Mouse (Mus musculus): ENCODE measurements around the gene Mlkl. TPM values are rescaled to one million over a fixed set of nuclear protein-coding genes. Genes with fewer than 3 reads are reported as not detected.

The Mlkl gene
- 3.3 and 3.7 TPM in 2 replicates for polyA plus RNA-seq (2015; fragmentation: Nextera tagmentation; extraction: Ambion mirVana)

DNA sequence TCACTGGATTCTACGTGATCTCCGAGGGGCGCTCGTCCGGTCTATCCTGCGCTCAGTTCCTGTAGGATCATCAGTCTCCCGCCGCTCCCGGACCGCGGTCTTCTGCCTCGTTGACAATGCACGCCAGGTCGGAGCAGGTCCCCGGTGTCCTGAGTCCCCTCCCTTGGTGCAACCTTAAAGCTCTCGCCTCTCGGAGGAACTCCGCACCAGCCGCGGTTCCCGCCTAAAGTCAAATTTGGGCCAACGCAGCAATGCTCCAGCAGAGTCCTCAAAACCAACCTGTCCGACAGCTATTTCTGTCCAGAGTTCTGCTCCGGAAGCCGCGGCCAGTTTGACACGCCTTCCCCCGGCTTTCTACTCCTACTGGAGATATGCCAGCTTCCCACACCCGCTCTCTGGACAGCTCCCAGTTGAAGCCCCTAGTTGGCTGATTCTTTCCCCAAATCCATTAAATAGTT is at the start of gene Mlkl:
Gene Mlkl, minus strand, starts transcription at position 288 of the 458 bp plus-strand sequence.
- ATAC-seq (ENCODE audit: insufficient read depth): peak; percentile 42
- peak within 1 kb of the TSS; percentile 35; the same call in 1 of the 2 replicates for H3K27ac ChIP-seq (replicated peaks)
- peak within 1 kb of the TSS; percentile 90 for H3K4me2 ChIP-seq
- H3K27me3 ChIP-seq: peaks cover 15% of the 10 kb centered on the region
- peak within 1 kb of the TSS; percentile 42 for H3K9ac ChIP-seq
- no peaks in the 10 kb centered on the region for H3K9me3 ChIP-seq (replicated peaks)
- under 1% methylated on average over 29 of the region's 29 CpGs for WGBS (ENCODE audit: insufficient replicate concordance)
- peaks cover 16% of the 10 kb centered on the region for H3K4me1 ChIP-seq (replicated peaks)
- peak within 1 kb of the TSS; percentile 63 for H3K4me3 ChIP-seq (replicated peaks)
- no peaks in the 10 kb centered on the region for H3K36me3 ChIP-seq (replicated peaks)

GRCm38 (mm10) chr8:111385915-111386314 is 47.9 kb upstream of the Mlkl start:
- WGBS (ENCODE audit: insufficient replicate concordance): 53% methylated on average over 9 of the region's 9 CpGs

DNA sequence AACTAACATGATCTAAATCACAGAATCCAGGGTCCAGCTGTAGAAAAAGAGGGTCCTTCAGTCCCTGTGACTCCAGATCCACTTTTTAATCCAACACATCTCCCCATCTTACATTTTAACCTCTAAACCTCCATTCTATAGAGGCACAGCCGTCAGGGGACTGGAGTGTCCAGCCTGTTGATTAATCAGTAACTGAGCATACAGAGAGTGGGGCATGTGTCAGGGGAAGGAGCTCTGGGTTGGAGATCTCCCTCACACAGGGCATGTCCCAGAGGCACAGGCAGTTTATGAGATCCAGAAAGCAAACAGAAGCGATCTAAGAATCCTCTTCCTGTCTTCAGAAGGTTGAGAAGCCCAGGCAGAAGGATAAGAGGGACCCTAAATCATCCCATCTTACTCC is 46.7 kb upstream of the Mlkl start:
- peaks cover 41% of the 10 kb centered on the region for H3K27me3 ChIP-seq
- H3K27ac ChIP-seq (replicated peaks): no peak overlapping the region
- no peaks in the 10 kb centered on the region for H3K36me3 ChIP-seq (replicated peaks)
- no peaks in the 10 kb centered on the region for H3K4me1 ChIP-seq (replicated peaks)
- H3K9me3 ChIP-seq (replicated peaks): no peaks in the 10 kb centered on the region
- no peak overlapping the region for H3K4me3 ChIP-seq (replicated peaks)
- no peak overlapping the region for H3K9ac ChIP-seq
- 29% methylated on average over 2 of the region's 2 CpGs for WGBS (ENCODE audit: insufficient replicate concordance)
- no peak overlapping the region for H3K4me2 ChIP-seq
- ATAC-seq (ENCODE audit: insufficient read depth): no peak; the same call in 1 of the 2 replicates

More at GRCm38 (mm10) chr8:111385915-111386314, 47.9 kb upstream of the Mlkl start:
- no peak for ATAC-seq (ENCODE audit: insufficient read depth)
- H3K9ac ChIP-seq: no peak overlapping the region
- peaks cover 48% of the 10 kb centered on the region for H3K27me3 ChIP-seq
- no peaks in the 10 kb centered on the region for H3K4me1 ChIP-seq (replicated peaks)
- no peak overlapping the region for H3K27ac ChIP-seq (replicated peaks)
- no peaks in the 10 kb centered on the region for H3K9me3 ChIP-seq (replicated peaks)
- H3K4me2 ChIP-seq: no peak overlapping the region
- H3K4me3 ChIP-seq (replicated peaks): no peak overlapping the region
- no peaks in the 10 kb centered on the region for H3K36me3 ChIP-seq (replicated peaks)

GRCm38 (mm10) chr8:111375192-111375591 is 37.2 kb upstream of the Mlkl start:
- Histone ChIP-seq H3K9me3 (replicated peaks) (no peaks in the 10 kb centered on the region), H3K4me1 (replicated peaks) (no peaks in the 10 kb centered on the region), H3K27me3 (peaks cover 1% of the 10 kb centered on the region; the same call in 1 of the 2 replicates), H3K4me2 (no peak overlapping the region), H3K36me3 (replicated peaks) (no peaks in the 10 kb centered on the region), H3K27ac (replicated peaks) (no peak overlapping the region), H3K9ac (no peak overlapping the region), H3K4me3 (replicated peaks) (no peak overlapping the region)
- 55% methylated on average over 6 of the region's 6 CpGs for WGBS (ENCODE audit: insufficient replicate concordance)
- ATAC-seq (ENCODE audit: insufficient read depth): no peak

DNA sequence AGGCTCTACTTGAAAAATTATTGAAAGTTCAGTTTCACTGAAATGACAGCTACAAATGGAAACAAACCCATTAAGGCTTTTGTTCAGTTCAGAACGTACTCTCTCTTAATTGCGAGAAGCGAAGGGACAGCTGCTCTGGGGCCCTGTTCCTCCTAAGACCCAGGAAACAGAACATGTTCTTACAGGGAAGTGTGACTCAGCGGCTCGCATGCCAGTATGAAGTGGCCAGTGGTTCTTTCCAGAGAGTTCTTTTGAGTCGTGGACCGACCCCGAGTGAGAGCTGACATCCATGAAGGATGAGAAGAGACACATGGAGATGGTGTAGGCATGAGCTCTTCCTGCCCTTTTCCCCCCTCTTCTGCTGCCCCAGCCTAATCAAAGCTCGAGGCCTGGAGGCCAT is 31.7 kb upstream of the Mlkl start:
- H3K4me1 ChIP-seq (replicated peaks): no peaks in the 10 kb centered on the region
- H3K9ac ChIP-seq: no peak overlapping the region
- no peaks in the 10 kb centered on the region for H3K36me3 ChIP-seq (replicated peaks)
- H3K4me3 ChIP-seq (replicated peaks): no peak overlapping the region
- no peaks in the 10 kb centered on the region for H3K9me3 ChIP-seq (replicated peaks)
- ATAC-seq (ENCODE audit: insufficient read depth): no peak
- no peak overlapping the region for H3K27ac ChIP-seq (replicated peaks)
- H3K4me2 ChIP-seq: no peak overlapping the region
- WGBS (ENCODE audit: insufficient replicate concordance): 62% methylated on average over 9 of the region's 9 CpGs
- H3K27me3 ChIP-seq: peaks cover 10% of the 10 kb centered on the region; the same call in 1 of the 2 replicates

DNA sequence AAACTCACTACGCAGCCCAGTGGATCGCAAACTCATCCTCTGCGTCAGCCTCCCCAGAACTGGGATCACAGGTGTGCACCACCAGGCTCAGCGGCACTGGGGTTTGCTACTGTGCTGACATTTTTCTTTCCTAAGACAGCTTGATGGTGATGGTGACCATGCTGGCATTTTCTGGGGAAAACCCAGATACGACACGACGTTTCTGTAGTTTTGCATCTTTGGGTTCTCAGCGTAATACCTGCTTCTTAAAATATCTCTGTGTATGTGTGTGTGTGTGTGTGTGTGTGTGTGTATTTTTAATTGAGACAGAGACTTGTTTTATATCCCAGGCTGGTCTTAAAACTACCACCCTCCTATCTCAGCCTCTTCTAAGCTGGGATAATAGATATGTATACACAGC is 29.4 kb upstream of the Mlkl start:
- Histone ChIP-seq H3K4me1 (replicated peaks) (no peaks in the 10 kb centered on the region), H3K27ac (replicated peaks) (no peak overlapping the region), H3K36me3 (replicated peaks) (no peaks in the 10 kb centered on the region), H3K4me2 (no peak overlapping the region), H3K4me3 (replicated peaks) (no peak overlapping the region), H3K9ac (no peak overlapping the region), H3K27me3 (peaks cover 10% of the 10 kb centered on the region; the same call in 1 of the 2 replicates), H3K9me3 (replicated peaks) (no peaks in the 10 kb centered on the region)
- 79% methylated on average over 8 of the region's 8 CpGs for WGBS (ENCODE audit: insufficient replicate concordance)
- ATAC-seq (ENCODE audit: insufficient read depth): no peak

- WGBS (ENCODE audit: insufficient replicate concordance): 37% methylated on average over 14 of the region's 14 CpGs
- no peaks in the 10 kb centered on the region for H3K9me3 ChIP-seq (replicated peaks)
- no peak overlapping the region for H3K27ac ChIP-seq (replicated peaks)
- no peak for ATAC-seq (ENCODE audit: insufficient read depth)
- H3K9ac ChIP-seq: no peak overlapping the region
- H3K4me3 ChIP-seq (replicated peaks): no peak overlapping the region
- no peaks in the 10 kb centered on the region for H3K4me1 ChIP-seq (replicated peaks)
- no peak overlapping the region for H3K4me2 ChIP-seq
- H3K27me3 ChIP-seq: peaks cover 10% of the 10 kb centered on the region; the same call in 1 of the 2 replicates
- H3K36me3 ChIP-seq (replicated peaks): no peaks in the 10 kb centered on the region
These were observed 28.7 kb upstream of the Mlkl start for GRCm38 (mm10) chr8:111366610-111367234.

DNA sequence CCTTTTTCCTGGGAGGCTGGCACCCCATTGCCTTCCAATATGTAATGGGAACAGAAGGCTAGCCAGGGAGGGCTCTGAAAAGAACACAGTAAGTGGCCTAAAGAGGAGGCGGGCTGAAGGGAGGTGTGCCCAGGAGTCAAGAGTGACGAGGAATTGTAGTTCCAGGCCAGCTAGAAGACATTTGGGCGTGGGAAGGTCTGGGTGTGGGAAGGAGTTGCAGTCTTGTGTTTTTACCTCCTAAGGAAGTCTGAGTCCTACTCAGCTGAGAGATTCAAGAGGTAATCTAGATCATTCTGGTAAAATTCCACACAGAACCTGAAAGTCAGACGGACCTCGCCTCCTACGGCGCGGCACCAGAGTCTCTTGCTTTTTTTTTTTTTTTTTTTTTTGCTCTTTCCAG is 25.5 kb upstream of the Mlkl start:
- no peak overlapping the region for H3K9ac ChIP-seq
- no peak for ATAC-seq (ENCODE audit: insufficient read depth)
- no peaks in the 10 kb centered on the region for H3K36me3 ChIP-seq (replicated peaks)
- 60% methylated on average over 8 of the region's 8 CpGs for WGBS (ENCODE audit: insufficient replicate concordance)
- H3K4me1 ChIP-seq (replicated peaks): no peaks in the 10 kb centered on the region
- peaks cover 7% of the 10 kb centered on the region; the same call in 1 of the 2 replicates for H3K27me3 ChIP-seq
- H3K27ac ChIP-seq (replicated peaks): no peak overlapping the region
- no peaks in the 10 kb centered on the region for H3K9me3 ChIP-seq (replicated peaks)
- H3K4me2 ChIP-seq: no peak overlapping the region
- no peak overlapping the region for H3K4me3 ChIP-seq (replicated peaks)

GRCm38 (mm10) chr8:111360579-111361209 is 22.7 kb upstream of the Mlkl start:
- WGBS (ENCODE audit: insufficient replicate concordance): 50% methylated on average over 7 of the region's 7 CpGs
- Histone ChIP-seq H3K9me3 (replicated peaks) (no peaks in the 10 kb centered on the region), H3K27ac (replicated peaks) (no peak overlapping the region), H3K36me3 (replicated peaks) (no peaks in the 10 kb centered on the region), H3K4me1 (replicated peaks) (no peaks in the 10 kb centered on the region), H3K4me3 (replicated peaks) (no peak overlapping the region), H3K27me3 (no peaks in the 10 kb centered on the region; the same call in 1 of the 2 replicates), H3K4me2 (no peak overlapping the region), H3K9ac (no peak overlapping the region)
- no peak for ATAC-seq (ENCODE audit: insufficient read depth)

DNA sequence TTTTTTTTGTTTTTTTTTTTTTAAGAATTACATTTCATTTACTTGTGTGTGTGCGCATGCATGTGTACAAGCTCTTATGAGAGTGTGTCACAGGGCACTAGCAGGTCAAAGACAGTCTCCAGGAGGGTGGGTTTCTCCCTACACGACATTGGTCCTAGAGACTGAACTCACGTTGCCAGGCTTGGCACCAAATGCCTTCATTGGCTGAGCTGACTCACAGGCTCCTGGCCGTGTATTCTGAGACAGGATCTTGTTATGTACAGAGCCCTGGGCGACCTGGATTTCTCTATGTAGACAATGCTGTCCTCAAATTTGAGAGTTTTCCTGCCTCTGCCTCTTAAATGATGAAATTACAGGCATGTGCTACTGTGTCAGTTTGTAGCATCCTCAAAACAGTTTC is 22.0 kb upstream of the Mlkl start:
- Histone ChIP-seq H3K9me3 (replicated peaks) (no peaks in the 10 kb centered on the region), H3K27me3 (no peaks in the 10 kb centered on the region), H3K9ac (no peak overlapping the region), H3K4me1 (replicated peaks) (no peaks in the 10 kb centered on the region), H3K27ac (replicated peaks) (no peak overlapping the region), H3K4me2 (no peak overlapping the region), H3K36me3 (replicated peaks) (no peaks in the 10 kb centered on the region), H3K4me3 (replicated peaks) (no peak overlapping the region)
- no peak for ATAC-seq (ENCODE audit: insufficient read depth)
- WGBS (ENCODE audit: insufficient replicate concordance): 48% methylated on average over 5 of the region's 5 CpGs

DNA sequence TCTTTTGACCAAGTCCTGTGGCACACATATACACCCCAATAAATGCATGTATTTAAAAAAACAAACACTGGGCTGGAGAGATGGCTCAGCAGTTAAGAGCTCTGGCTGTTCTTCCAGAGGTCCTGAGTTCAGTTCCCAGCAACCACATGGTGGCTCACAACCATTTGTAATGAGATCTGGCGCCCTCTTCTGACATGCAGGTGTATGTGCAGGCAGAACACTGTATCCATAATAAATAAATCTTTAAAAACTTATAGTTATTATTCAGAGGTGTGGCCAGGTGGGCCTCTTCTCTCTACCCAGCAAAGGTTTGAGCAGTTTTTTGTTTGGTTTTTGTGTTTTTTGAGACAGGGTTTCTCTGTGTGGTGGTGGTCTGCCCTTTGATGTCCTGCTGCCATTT is 20.9 kb upstream of the Mlkl start:
- no peaks in the 10 kb centered on the region for H3K4me1 ChIP-seq (replicated peaks)
- no peak overlapping the region for H3K9ac ChIP-seq
- H3K9me3 ChIP-seq (replicated peaks): no peaks in the 10 kb centered on the region
- no peak for ATAC-seq (ENCODE audit: insufficient read depth)
- H3K4me3 ChIP-seq (replicated peaks): no peak overlapping the region
- H3K27ac ChIP-seq (replicated peaks): no peak overlapping the region
- WGBS (ENCODE audit: insufficient replicate concordance): 28% methylated on average over 1 of the region's 1 CpGs
- H3K36me3 ChIP-seq (replicated peaks): no peaks in the 10 kb centered on the region
- no peaks in the 10 kb centered on the region for H3K27me3 ChIP-seq
- no peak overlapping the region for H3K4me2 ChIP-seq
